Mouse (Mus musculus) lung, adult 2 months (tissue): ENCODE measurements around the gene Kank2.

Experiments used
- CTCF ChIP-seq: fragments of 200-500 bp; IDR thresholded peaks from 2 replicates; pipeline ENCODE4 v1.5.1; 2011; ENCODE audit warnings: mild to moderate bottlenecking, low read length, control low read depth; ENCODE audit not compliant: insufficient read depth
- POLR2A ChIP-seq: fragments of 200-500 bp; IDR thresholded peaks from 2 replicates; pipeline ENCODE4 v1.6.1; 2011; ENCODE audit warnings: low read depth, mild to moderate bottlenecking, control low read depth, low read length, borderline replicate concordance; ENCODE audit errors: extremely low read depth

GRCm38 (mm10) chr9:21747238-21747774 lies 51.2 kb downstream of the Kank2 start:
- TF ChIP-seq POLR2A, result no peak
- TF ChIP-seq CTCF, result no peak
